Mouse (Mus musculus) left cerebral cortex, postnatal 25 days (tissue): ENCODE results near the gene S100a3. TPM values are rescaled to one million over a fixed set of nuclear protein-coding genes. Genes with fewer than 3 reads are reported as not detected.

Experiments used
- DNase-seq, 2 experiments: peaks; one replicate each; pipeline ENCODE4 v3.0.0; 2022; ENCODE audit warnings: low spot score in 2 of 2, mixed read lengths in 1 of 2
- intact Hi-C: fragments of 180-260 bp; cut with DNase I; formaldehyde crosslinking; loops from one replicate; pipeline ENCODE4 v1.15.1; 2025
- total RNA-seq, 2 experiments: library from RNA; stranded (reverse); gene quantifications; 2 replicates each; pipeline ENCODE4 v1.2.3; 2021

Gene S100a3
- total RNA-seq: 1 to 10 TPM; 1.1 to 1.4 TPM

DNA sequence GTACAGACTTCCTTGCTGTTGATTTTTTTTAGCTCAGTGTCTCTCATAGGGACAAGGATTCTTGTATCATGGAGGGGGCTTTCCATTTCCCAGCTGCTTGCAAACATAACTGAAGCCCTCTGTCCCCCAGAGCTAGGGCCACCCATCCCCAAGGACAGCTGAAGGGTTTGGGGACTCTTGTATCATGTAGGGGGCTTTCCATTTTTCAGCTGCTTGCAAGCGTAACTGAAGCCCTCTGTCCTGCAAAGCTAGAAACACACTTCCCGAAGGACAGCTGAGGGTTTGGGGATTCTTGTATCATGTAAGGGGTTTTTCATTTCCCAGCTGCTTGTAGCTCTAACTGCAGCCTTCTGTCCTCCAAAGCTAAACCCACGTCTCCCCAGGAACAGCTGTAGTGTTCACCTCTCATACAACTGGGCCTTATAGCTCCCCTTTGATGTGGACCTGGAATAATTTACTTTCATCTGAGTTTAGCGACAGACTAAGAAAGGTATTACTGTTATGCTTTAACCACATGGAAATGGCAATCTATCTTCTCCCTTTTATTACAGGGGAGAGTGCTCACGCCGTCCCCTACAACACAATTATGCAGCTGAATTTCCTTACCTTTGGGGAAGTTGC, at the start of gene S100a3:
S100a3 (plus strand) TSS at position 571 of the 621 bp plus-strand sequence.
- intact Hi-C loops: no loop called here
- no peak for DNase-seq

DNA sequence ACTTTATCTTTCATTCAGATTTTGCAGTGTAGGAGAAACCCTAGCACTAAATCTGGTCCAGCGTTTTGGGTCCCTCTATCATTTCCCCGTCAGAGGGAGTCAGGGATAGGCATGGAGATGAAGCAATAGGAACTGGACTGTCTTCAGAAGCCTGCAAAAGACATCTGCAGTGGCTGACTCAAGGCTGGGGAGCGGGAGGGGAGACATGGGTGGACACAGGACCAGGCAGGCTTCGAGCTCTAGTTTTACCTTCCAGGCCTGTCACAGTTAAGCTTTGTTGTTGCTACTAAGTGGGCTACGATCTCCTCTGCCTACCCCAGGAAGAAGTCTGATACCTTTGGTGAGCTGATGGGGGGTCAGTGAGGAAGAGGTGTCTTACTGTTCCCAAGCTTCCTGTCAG, 48.1 kb upstream of the S100a3 start:
- intact Hi-C loops: loop anchor here (5.0 kb wide), 2 partner anchors 75 to 100 kb away; partner anchors contain the start of gene S100a6
- peak in 1 of 2 experiments; percentile 25 for DNase-seq

DNA sequence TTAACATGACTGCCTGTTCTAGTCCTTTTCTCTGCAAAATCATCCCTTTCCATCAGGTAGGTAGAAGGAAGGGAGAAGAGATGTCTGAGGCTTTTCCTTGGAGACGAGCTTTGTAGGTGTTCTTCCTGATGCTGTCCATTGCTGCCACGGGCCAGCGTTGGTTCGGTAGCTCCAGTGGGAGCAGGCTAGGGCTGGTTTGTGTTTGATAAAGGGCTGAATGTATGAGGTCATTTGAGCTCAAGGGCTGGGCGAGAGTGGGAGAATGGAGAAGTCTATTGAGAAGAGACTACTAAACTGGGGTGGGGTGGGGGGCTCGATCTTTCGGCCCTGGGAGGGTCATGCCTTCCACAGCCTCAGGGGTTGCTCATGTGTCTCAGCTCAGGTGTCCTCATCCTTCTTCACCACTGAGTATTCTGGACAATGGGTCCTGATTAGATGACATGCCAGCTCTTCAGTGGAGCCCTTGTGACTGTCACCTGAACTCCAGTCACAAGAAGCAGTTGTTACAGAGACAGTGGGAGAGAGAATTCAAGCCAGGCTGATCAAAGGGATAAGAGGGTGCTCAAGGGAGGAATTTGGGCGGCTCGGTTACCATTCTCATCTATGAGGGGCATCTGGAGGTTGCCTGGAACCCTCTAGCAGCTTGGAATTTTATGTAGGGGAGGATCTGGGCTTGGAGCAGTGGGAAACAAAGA, 47.3 kb upstream of the S100a3 start:
- DNase-seq: no peak
- intact Hi-C loops: loop anchor here (5.0 kb wide), 2 partner anchors 74 to 99 kb away; partner anchors contain the start of gene S100a6

DNA sequence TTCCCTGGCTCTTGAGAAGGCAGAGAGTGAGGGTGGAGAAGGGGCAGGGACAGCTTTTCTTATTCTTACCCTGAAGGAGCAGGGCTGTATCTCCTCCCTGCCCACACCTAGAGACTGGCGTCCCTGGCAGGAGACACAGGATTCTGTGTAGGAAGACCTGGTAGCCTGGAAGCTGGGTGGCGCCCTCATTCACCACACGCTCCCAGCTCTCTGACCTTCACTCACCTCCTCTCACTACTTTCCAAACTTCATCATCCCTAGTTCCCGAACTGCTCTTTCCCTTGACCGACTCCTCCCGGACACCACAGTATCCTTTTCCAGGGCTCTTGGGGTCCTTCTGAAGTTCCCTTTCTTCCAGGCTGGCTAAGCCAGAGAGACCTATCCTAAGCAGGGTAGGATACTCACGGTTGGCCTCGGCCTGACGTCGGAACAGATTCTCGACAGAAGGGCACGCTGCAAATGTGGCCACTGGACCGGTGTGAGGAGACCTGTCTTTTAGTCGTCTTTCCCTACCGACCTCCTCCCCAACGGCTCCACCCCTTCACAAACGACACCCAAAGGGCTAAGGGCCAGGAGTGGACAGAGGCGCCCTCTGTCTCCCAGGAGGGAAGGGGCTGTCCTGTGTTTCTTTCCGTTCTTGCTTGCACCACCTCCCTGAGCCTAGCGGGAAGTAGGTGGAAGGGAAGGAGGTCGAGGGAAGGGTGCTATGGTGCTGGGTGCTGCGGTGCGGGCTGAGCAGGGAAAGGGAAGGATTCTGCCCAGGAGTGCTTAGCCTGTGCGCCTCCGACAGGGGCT, 46.4 kb upstream of the S100a3 start, which contains the start of the genes S100a1 and S100a13:
S100a1 (minus strand) TSS at position 597 of the 795 bp plus-strand sequence.
S100a13 (plus strand) TSS at position 640 of the 795 bp plus-strand sequence.
- peak; percentile 44 to 60 for DNase-seq
- intact Hi-C loops: loop anchor here (5.0 kb wide), 2 partner anchors 73 to 98 kb away; partner anchors contain the start of gene S100a6

DNA sequence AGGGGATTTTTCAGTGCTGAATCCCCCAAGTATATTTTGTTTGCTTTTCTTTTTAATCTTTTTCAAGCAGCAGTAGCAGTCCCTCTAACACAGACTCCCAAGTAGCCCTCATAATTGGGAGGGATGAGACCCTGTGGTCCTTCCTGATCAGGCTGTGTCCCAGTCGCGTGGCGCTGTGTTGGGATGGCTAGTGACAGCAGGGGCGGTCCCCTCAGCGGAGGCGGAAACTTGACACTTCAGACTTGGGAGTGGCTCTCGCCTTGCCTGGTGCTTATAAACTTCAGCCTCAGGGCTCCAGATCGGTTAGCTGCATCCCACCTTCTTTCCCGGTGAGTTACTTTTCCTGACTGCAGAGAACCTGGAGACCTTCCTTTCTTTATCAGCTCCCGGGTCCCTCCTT, 45.7 kb upstream of the S100a3 start:
- peak in 1 of 2 experiments; percentile 55 for DNase-seq
- intact Hi-C loops: loop anchor here (5.0 kb wide), 2 partner anchors 73 to 98 kb away; partner anchors contain the start of gene S100a6

GRCm38 (mm10) chr3:90515242-90515641, 45.1 kb upstream of the S100a3 start:
- intact Hi-C loops: no loop called here
- no peak for DNase-seq

- intact Hi-C loops: no loop called here
Observed at GRCm38 (mm10) chr3:90515789-90516188, 44.6 kb upstream of the S100a3 start.

DNA sequence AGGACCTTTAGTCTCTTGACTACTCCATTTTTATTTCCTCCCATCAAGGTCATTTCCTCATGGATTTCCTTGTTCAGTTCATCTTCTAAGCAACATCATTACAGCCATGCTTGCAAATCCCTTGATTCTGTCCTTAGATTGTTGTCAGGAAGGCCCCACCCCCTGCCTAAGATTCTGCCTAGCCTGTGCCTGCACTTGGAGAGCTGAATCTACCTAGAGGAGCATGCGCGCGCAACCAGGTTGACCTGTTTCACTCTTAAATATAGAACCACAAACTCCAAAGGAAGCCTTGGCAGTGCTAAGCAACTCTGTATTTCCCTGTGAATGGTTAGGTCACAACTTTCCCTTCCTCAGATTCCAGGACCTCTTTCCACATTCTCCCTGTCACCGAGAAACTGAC, 42.7 kb upstream of the S100a3 start:
- DNase-seq: no peak
- intact Hi-C loops: no loop called here

More at GRCm38 (mm10) chr3:90515789-90516188, 44.6 kb upstream of the S100a3 start:
- no peak for DNase-seq

- intact Hi-C loops: loop anchor here (2.0 to 5.0 kb wide), 2 partner anchors 57 to 89 kb away; no protein-coding TSS in a partner anchor
- DNase-seq: peak; percentile 45 to 72
Observed at GRCm38 (mm10) chr3:90525421-90525820, 35.0 kb upstream of the S100a3 start.

DNA sequence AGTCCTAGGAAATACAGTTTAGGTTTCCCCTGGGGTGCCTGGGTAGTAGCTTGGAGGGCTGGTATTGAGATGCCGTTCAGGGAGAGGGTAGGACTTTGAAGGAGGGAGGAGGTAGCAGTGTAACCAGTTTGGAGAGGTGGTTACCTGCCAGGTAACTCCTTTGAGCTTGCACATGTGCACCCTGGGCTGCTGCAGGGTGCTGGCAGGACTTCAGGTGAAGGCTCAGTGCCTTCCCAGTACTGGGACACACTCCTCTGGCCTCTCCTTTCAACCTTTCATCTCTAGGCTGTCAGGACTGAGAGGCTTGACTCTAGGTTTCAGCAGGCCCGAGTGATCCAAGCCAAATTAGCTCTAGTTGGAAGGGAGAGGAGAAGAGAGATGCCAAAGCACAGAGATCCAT, 34.3 kb upstream of the S100a3 start:
- intact Hi-C loops: loop anchor here (5.0 kb wide), 1 partner anchor 56 kb away; no protein-coding TSS in a partner anchor
- no peak for DNase-seq

DNA sequence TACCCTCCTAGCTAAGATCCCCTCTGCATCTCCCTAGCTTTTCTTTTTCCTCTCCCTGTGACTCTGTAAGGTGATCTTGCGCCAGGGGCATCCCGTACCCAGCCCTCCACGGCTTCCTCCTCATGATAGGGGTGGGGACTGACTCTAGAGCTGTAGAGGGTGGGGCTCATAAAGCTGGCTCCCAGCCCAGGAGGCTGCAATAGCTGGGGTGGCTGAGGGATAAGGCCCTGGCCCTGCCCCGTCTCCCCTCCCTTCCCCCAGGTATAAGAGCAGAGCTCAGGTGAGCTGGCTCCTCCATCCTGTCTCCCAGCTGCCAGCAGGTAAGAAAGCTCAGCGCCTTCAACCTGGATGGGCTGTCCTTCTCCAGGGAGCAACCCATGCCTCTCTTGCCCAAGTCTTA, 33.8 kb upstream of the S100a3 start, which contains the start of gene S100a14:
S100a14 (plus strand) TSS at position 277 of the 400 bp plus-strand sequence.
- intact Hi-C loops: loop anchor here (5.0 kb wide), 1 partner anchor 56 kb away; no protein-coding TSS in a partner anchor
- no peak for DNase-seq

DNA sequence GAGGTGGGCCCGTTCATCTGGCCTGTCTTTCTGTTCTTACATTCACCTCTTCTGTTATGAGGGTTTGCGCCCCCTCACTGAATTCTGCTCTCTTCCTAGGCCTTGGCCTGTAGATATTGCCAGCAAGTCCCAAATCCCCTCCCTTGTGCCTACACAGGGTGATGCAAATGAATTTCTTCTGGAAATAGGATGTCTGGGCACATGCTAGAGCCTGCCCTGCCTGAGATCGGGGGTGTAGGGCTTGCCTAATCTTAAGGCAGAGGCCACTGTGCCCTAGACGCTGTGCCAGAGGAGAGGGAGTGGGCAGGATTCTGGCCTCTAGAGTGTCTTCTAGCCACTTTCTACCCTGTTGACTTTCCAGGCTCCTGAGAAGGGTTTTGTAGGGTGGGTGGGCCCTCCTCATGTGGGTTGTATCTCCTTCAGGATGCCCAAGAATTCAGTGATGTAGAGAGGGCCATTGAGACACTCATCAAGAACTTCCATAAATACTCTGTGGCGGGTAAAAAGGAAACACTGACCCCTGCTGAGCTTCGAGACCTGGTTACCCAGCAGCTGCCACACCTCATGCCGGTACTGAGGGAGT, 33.0 kb upstream of the S100a3 start:
- DNase-seq: no peak
- intact Hi-C loops: loop anchor here (5.0 kb wide), 1 partner anchor 55 kb away; no protein-coding TSS in a partner anchor

GRCm38 (mm10) chr3:90531713-90532112, 28.7 kb upstream of the S100a3 start:
- intact Hi-C loops: no loop called here
- no peak for DNase-seq

DNA sequence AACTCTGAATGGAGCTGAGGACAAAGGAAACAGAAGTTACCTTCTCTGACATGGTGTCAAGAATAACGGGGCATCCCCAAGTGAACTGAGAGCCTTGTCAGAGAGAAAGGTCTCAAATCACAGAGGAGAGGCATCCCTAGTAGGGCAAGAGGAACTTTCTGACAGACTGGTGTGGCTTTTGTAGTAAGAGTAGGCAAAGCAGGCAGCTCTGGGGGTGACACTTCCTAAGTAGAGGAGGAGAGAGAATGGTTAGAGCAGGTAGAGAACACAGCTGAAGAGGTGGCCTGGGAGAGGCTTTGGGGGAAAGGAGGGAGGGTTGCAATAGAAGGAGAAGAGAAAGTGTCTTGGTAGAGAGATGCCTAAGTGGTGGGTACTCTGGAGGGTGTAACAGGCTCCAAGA, 24.9 kb upstream of the S100a3 start:
- no peak for DNase-seq
- intact Hi-C loops: no loop called here

DNA sequence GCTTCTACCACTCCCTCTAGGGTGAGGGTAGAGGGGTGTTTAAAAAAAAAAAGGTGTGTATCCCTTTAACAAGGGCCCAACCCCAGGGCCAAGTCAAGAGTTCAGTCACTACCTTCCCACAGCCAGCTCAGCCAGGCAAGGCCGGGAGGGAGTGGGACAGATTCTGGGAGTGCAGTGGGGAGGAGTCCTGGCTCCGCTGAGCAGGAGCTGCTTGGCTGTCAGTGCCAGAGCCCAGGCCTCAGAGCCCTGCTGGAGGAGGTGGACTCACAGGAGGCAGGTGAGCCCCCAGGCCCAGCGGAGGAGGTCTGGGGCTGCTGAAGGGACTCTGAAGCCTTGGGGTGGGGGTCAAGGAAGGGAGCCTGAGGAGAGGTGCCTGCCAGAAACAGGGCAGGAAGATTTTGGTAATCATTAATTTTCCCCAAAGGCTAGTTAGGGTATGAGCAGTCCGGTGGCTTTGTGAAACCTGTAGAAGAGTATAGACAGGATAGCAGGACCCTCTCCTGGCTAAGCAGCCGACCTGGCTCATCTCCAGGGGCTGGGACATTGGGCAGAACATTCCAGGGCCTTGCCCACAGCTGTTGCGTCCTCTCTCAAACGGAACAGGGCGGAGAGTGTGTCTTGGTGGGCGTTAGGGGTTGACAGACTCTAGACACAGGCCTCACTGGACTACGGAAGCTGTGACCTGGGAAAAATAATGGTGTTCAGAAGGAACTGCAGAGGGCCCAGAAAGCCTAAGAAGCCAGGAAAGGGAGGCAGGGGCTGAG, 23.1 kb upstream of the S100a3 start, which contains the start of gene S100a16:
S100a16 (plus strand) TSS at position 114 of the 764 bp plus-strand sequence.
- intact Hi-C loops: no loop called here
- DNase-seq: peak in 1 of 2 experiments; percentile 43

- intact Hi-C loops: no loop called here
- no peak for DNase-seq
Observed at GRCm38 (mm10) chr3:90537905-90538296, 22.5 kb upstream of the S100a3 start.

DNA sequence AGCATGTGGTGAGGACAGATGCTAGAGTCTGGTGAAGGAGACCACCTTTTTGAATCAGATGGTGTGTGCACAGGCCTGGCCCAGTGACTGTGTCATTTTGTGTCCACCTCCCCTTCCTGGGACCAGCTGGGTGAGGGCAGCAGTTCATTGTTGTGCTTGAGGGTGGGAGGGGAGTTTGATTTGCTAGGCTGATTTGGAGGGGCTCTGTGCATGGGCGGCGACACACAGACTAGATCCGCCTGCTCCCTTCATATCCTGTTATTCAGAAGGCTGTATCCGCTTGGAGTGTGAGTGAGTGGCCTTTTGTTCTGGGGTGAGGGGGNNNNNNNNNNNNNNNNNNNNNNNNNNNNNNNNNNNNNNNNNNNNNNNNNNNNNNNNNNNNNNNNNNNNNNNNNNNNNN, 19.5 kb upstream of the S100a3 start:
- peak in 1 of 2 experiments; percentile 45 for DNase-seq
- intact Hi-C loops: no loop called here

- intact Hi-C loops: no loop called here
Observed at GRCm38 (mm10) chr3:90549676-90550420, 10.5 kb upstream of the S100a3 start.

More at GRCm38 (mm10) chr3:90549676-90550420, 10.5 kb upstream of the S100a3 start:
- DNase-seq: no peak
